Mouse (Mus musculus) bone marrow, adult 2 months (tissue): ENCODE results near the gene Smim24.

Experiments
- CTCF ChIP-seq: fragments of 200-500 bp; IDR thresholded peaks from 2 replicates; pipeline ENCODE4 v1.5.1; 2011; ENCODE audit warnings: low read length, control low read depth; ENCODE audit not compliant: control insufficient read depth, insufficient read depth
- POLR2A ChIP-seq: fragments of 200-500 bp; IDR thresholded peaks from 2 replicates; pipeline ENCODE4 v1.6.1; 2011; ENCODE audit warnings: low read depth, mild to moderate bottlenecking, control low read depth, low read length, borderline replicate concordance; ENCODE audit not compliant: control insufficient read depth

DNA sequence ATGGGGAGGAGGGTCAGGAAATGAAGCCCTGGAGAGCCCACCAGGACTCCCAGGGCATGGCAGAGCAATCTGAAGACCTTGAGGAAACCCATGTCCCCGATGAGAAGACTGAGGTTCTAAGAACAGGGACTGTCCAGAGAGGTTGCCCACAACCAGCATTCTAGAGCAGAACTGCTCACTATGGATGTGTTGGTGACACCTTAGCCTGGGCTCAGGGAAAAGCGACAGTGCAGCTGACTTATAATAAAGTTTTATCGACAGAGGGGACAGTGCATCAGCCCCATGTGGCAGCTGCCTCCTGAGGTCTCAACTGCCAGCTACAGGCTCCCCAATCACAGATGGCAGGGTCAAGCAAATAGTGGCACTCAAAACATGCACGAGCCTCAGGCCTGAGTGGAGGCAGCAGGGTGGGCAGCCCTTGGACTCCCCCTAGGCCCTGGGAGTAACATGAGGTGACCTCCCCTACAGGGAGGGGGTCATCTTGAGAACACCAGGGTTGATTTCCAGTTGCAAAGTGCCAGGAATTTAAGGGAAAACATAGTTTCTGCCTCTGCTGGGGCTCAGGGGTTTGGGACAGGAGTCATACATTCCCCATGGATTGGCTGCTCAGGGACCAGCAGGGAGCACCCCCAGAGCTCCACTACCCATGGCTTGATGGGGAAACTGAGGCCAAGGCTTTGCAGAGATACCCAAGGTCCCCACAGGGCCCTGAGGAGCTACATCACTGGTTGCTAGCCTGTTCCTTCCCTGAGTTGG lies 28.4 kb downstream of the Smim24 start:
- TF ChIP-seq POLR2A (no peak), CTCF (no peak)
